Mouse (Mus musculus) 3134 (cell line): ENCODE measurements at regions not wholly inside any gene's neighbourhood (a gene's known extent, or its start where the extent isn't known, plus 50 kb on each side); places are given as distances from the start of the nearest gene placed in this dataset.

ENCODE experiments used
- DNase-seq: peaks from one replicate; pipeline ENCODE4 v3.0.0-alpha.2; 2011; ENCODE audit warnings: low spot score; ENCODE audit not compliant: insufficient read length; ENCODE audit errors: extremely low read depth

GRCm38 (mm10) chr2:48220771-48221170 is 593.1 kb upstream of the Acvr2a start:
- no peak for DNase-seq

DNA sequence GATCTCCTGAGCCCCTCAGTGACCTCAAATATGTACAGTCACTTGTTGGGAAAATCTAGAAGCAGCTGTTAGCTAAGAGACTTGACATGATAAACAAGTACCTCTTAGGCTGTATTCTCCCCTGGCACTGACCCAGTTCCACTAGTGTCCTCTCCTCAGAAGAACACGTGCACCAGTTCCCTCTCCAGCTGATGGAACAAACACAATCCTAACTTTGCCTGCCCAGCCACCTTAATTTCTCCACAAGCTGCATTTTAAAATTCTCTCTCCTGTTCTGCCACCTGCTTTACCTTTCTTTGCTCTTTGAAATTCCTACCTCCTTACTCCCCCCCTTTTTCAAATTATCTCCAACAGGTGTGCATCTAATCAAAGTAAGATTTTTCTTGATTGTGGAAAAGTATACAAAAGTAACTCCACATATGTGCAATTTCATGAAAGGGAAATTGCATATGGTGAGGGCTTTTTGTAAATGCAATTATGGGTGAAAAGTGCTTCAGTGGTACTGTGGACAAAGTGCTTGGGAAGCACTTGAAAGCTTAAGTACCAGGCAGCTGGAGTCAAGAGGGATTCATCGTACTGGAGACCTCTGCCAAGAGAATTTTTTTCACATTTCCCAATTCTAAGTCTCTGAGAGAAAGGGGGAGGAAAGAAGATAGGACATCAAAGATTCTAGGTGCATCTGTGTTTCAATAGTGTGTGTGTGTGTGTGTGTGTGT is 590.7 kb upstream of the Acvr2a start:
- DNase-seq = no peak

DNA sequence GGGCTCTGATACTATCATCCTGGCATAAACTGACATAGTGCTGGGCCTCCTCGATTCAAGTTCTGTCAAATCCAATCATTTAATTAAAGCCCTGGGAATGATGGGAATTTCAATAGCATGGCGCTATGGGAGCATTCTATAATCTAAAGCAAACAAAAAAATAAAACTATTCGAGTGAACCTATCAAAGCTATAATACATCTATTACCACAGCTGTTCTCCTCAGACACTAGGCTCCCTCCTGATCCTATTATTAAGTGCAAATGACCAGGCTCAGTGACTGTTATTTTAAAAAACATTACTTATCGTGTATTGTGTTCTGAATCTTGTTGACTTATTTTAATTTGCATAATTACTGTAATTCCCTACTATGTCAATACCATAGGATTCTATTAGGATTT is 563.7 kb upstream of the Acvr2a start:
- DNase-seq = no peak

GRCm38 (mm10) chr2:48260299-48260698 is 553.6 kb upstream of the Acvr2a start:
- DNase-seq = no peak
